Mouse (Mus musculus) myocyte (in vitro differentiated cells): ENCODE data around the gene Nek8.

Source experiments
- CEBPB ChIP-seq: IDR thresholded peaks from 2 replicates; pipeline ENCODE4 v1.6.1; 2011; ENCODE audit warnings: mild to moderate bottlenecking, moderate library complexity; ENCODE audit not compliant: poor library complexity, insufficient read depth, severe bottlenecking
- E2F4 ChIP-seq: IDR thresholded peaks from one replicate; pipeline ENCODE4 v1.6.1; 2011; ENCODE audit warnings: mild to moderate bottlenecking, control low read depth, moderate library complexity; ENCODE audit not compliant: insufficient read depth
- MAX ChIP-seq: IDR thresholded peaks from one replicate; pipeline ENCODE4 v1.6.1; 2011; ENCODE audit warnings: low read depth, mild to moderate bottlenecking, control low read depth
- MYOD1 ChIP-seq, 3 experiments: IDR thresholded peaks; one replicate each; pipeline ENCODE4 v1.6.1; 2011; ENCODE audit warnings: control low read depth in 2 of 3, low read depth in 2 of 3, mild to moderate bottlenecking in 2 of 3, moderate library complexity in 1 of 3; ENCODE audit not compliant: insufficient read length in 2 of 3, control insufficient read depth in 1 of 3
- MYOG ChIP-seq, 3 experiments: IDR thresholded peaks; one replicate each; pipeline ENCODE4 v1.6.1; 2011; ENCODE audit warnings: control low read depth in 2 of 3, low read depth in 2 of 3, mild to moderate bottlenecking in 2 of 3; ENCODE audit not compliant: insufficient read length in 2 of 3, control insufficient read depth in 1 of 3, insufficient read depth in 1 of 3
- POLR2A ChIP-seq: IDR thresholded peaks from one replicate; pipeline ENCODE4 v1.6.1; 2011; ENCODE audit warnings: low read depth, mild to moderate bottlenecking, control low read depth, moderate library complexity; ENCODE audit not compliant: insufficient read length
- POLR2AphosphoS2 ChIP-seq: IDR thresholded peaks from one replicate; pipeline ENCODE4 v1.6.1; 2011; ENCODE audit warnings: low read depth, control low read depth; ENCODE audit not compliant: insufficient read length
- REST ChIP-seq: IDR thresholded peaks from one replicate; pipeline ENCODE4 v1.6.1; 2011; ENCODE audit warnings: mild to moderate bottlenecking, control low read depth, moderate library complexity; ENCODE audit not compliant: insufficient read depth, insufficient read length
- SRF ChIP-seq: IDR thresholded peaks from one replicate; pipeline ENCODE4 v1.6.1; 2011; ENCODE audit warnings: low read depth; ENCODE audit not compliant: control insufficient read depth, insufficient read length
- TCF12 ChIP-seq: IDR thresholded peaks from one replicate; pipeline ENCODE4 v1.6.1; 2011; ENCODE audit warnings: mild to moderate bottlenecking, control low read depth; ENCODE audit not compliant: poor library complexity, insufficient read depth, severe bottlenecking
- TCF3 ChIP-seq: IDR thresholded peaks from one replicate; pipeline ENCODE4 v1.6.1; 2011; ENCODE audit warnings: low read depth, control low read depth; ENCODE audit not compliant: insufficient read length
- USF1 ChIP-seq: IDR thresholded peaks from one replicate; pipeline ENCODE4 v1.6.1; 2011; ENCODE audit warnings: low read depth, mild to moderate bottlenecking, control low read depth, moderate library complexity

GRCm38 (mm10) chr11:78136132-78136531 is 40.3 kb downstream of the Nek8 start:
- no peak for TF ChIP-seq POLR2A
- no peak for TF ChIP-seq TCF12
- TF ChIP-seq TCF3: no peak
- no peak for TF ChIP-seq MAX
- TF ChIP-seq CEBPB: no peak
- no peak for TF ChIP-seq MYOD1 (IDR thresholded peaks at IDR 0.05; ENCODE audit: control insufficient read depth in 1 of 3, insufficient read length in 2 of 3, low read depth in 2 of 3)
- TF ChIP-seq POLR2AphosphoS2: no peak
- TF ChIP-seq USF1: no peak
- TF ChIP-seq SRF: no peak
- no peak for TF ChIP-seq E2F4
- no peak for TF ChIP-seq MYOG (IDR thresholded peaks at IDR 0.05; ENCODE audit: control insufficient read depth in 1 of 3, insufficient read depth in 1 of 3, insufficient read length in 2 of 3, low read depth in 2 of 3)
- no peak for TF ChIP-seq REST
